Mouse (Mus musculus) stomach, embryonic 16.5 days (tissue): ENCODE data around the gene Gmeb1. TPM values are rescaled to one million over a fixed set of nuclear protein-coding genes. Genes with fewer than 3 reads are reported as not detected.

Experiments
- ATAC-seq: fragments of 200-750 bp; cut with Nextera tagmentation; 2 replicates; pipeline ENCODE4 v1.8.0; 2017; ENCODE audit warnings: moderate number of reproducible peaks, moderate TSS enrichment; ENCODE audit not compliant: insufficient read depth, low FRiP score
- H3K27ac ChIP-seq: fragments of 300-500 bp; sonication (generic); 2 replicates; pipeline ENCODE4 v1.5.1; 2014; ENCODE audit warnings: low read length
- H3K27me3 ChIP-seq: fragments of 300-500 bp; sonication (generic); 2 replicates; pipeline ENCODE4 v1.6.1; 2014; ENCODE audit warnings: low read length, control low read depth, mixed read lengths; ENCODE audit not compliant: control insufficient read depth, insufficient read depth
- H3K36me3 ChIP-seq: fragments of 300-500 bp; sonication (generic); 2 replicates; pipeline ENCODE4 v1.6.1; 2014; ENCODE audit warnings: low read length; ENCODE audit not compliant: control insufficient read depth, insufficient read depth
- H3K4me1 ChIP-seq: fragments of 300-500 bp; sonication (generic); 2 replicates; pipeline ENCODE4 v1.6.1; 2014; ENCODE audit warnings: low read length, control low read depth, mixed read lengths; ENCODE audit not compliant: control insufficient read depth, insufficient read depth
- H3K4me2 ChIP-seq: fragments of 300-500 bp; sonication (generic); 2 replicates; pipeline ENCODE4 v1.6.1; 2014; ENCODE audit warnings: low read depth, low read length, mixed read lengths
- H3K4me3 ChIP-seq: fragments of 300-500 bp; sonication (generic); replicated peaks from 2 replicates; pipeline ENCODE4 v1.5.1; 2014; ENCODE audit warnings: mild to moderate bottlenecking, low read length
- H3K9ac ChIP-seq: fragments of 300-500 bp; sonication (generic); 2 replicates; pipeline ENCODE4 v1.6.1; 2014; ENCODE audit warnings: low read length
- H3K9me3 ChIP-seq: fragments of 300-500 bp; sonication (generic); replicated peaks from 2 replicates; pipeline ENCODE4 v1.6.1; 2016; ENCODE audit warnings: low read length, control low read depth; ENCODE audit not compliant: control insufficient read depth
- WGBS: fragments of 180-500 bp; shearing (Covaris S2); extraction: QIAGEN DNeasy Blood & Tissue Kit; methylation state at CpG from one replicate; pipeline ENCODE4 v1.1.7; 2014; 5-methylcytosine and 5-hydroxymethylcytosine counted together
- polyA plus RNA-seq: library from polyadenylated mRNA; unstranded; fragments of >200 nt; fragmentation: Nextera tagmentation; extraction: Ambion mirVana; gene quantifications from 2 replicates; pipeline ENCODE4 v1.2.1, GENCODE M21; 2015

Gene Gmeb1
- polyA plus RNA-seq, 1 experiment from 2014 or later: 25.6 TPM

GRCm38 (mm10) chr4:132214847-132215246, 46.6 kb downstream of the Gmeb1 start:
- Histone ChIP-seq H3K27ac (peak overlapping the region; percentile 14; the same call in 1 of the 2 replicates), H3K4me1 (peaks cover 12% of the 10 kb centered on the region), H3K4me2 (no peak overlapping the region), H3K27me3 (no peaks in the 10 kb centered on the region), H3K9me3 (no peaks in the 10 kb centered on the region), H3K36me3 (0 out of 2 replicates have a peak, but pooled peaks cover 2% of the 10 kb centered on the region), H3K9ac (no peak overlapping the region), H3K4me3 (no peak overlapping the region)
- 63% methylated on average over 4 of the region's 4 CpGs for WGBS
- no peak for ATAC-seq

- peak; percentile 98 for ATAC-seq
- Histone ChIP-seq H3K4me3 (peak within 1 kb of the TSS; percentile 97), H3K27ac (peak within 1 kb of the TSS; percentile 94), H3K27me3 (no peaks in the 10 kb centered on the region), H3K4me1 (peaks cover 17% of the 10 kb centered on the region), H3K9ac (peak within 1 kb of the TSS; percentile 99), H3K9me3 (no peaks in the 10 kb centered on the region), H3K4me2 (peak within 1 kb of the TSS; percentile 71), H3K36me3 (peaks cover 6% of the 10 kb centered on the region; the same call in 1 of the 2 replicates)
- WGBS: 1% methylated on average over 78 of the region's 78 CpGs
Observed at GRCm38 (mm10) chr4:132211953-132212734, 49.3 kb downstream of the Gmeb1 start, which contains the start of gene Ythdf2. Gene Ythdf2 (minus strand): TSS chr4:132212303.

- under 1% methylated on average over 86 of the region's 89 CpGs for WGBS
- H3K27me3 ChIP-seq: no peaks in the 10 kb centered on the region
- H3K4me3 ChIP-seq: peak overlapping the region; percentile 97
- peak; percentile 79 for ATAC-seq
- H3K27ac ChIP-seq: peak overlapping the region; percentile 94
- H3K4me2 ChIP-seq: peak overlapping the region; percentile 71
- peaks cover 8% of the 10 kb centered on the region; the same call in 1 of the 2 replicates for H3K36me3 ChIP-seq
- H3K9ac ChIP-seq: peak overlapping the region; percentile 99
- peaks cover 17% of the 10 kb centered on the region for H3K4me1 ChIP-seq
- no peaks in the 10 kb centered on the region for H3K9me3 ChIP-seq
Observed at GRCm38 (mm10) chr4:132211091-132211942, 50.1 kb downstream of the Gmeb1 start.

- no peaks in the 10 kb centered on the region for H3K9me3 ChIP-seq
Observed at GRCm38 (mm10) chr4:132210325-132210724, 51.1 kb downstream of the Gmeb1 start.

GRCm38 (mm10) chr4:132209299-132209698, 52.1 kb downstream of the Gmeb1 start:
- Histone ChIP-seq H3K4me2 (peak overlapping the region; percentile 11; the same call in 1 of the 2 replicates), H3K4me3 (no peak overlapping the region), H3K4me1 (peaks cover 17% of the 10 kb centered on the region), H3K9me3 (no peaks in the 10 kb centered on the region), H3K27ac (no peak overlapping the region), H3K36me3 (peaks cover 11% of the 10 kb centered on the region; the same call in 1 of the 2 replicates), H3K9ac (no peak overlapping the region; the same call in 1 of the 2 replicates), H3K27me3 (no peaks in the 10 kb centered on the region)
- WGBS: 80% methylated on average over 2 of the region's 2 CpGs
- ATAC-seq: no peak

More at GRCm38 (mm10) chr4:132210325-132210724, 51.1 kb downstream of the Gmeb1 start:
- Histone ChIP-seq H3K27ac (no peak overlapping the region), H3K9ac (peak overlapping the region; percentile 99), H3K36me3 (peaks cover 8% of the 10 kb centered on the region; the same call in 1 of the 2 replicates), H3K27me3 (no peaks in the 10 kb centered on the region), H3K4me2 (peak overlapping the region; percentile 71), H3K4me3 (peak overlapping the region; percentile 97), H3K4me1 (peaks cover 17% of the 10 kb centered on the region)
- no peak for ATAC-seq
- 12% methylated on average over 2 of the region's 2 CpGs for WGBS

- Histone ChIP-seq H3K9ac (no peak overlapping the region), H3K4me1 (peaks cover 22% of the 10 kb centered on the region), H3K4me2 (no peak overlapping the region), H3K27ac (no peak overlapping the region), H3K4me3 (no peak overlapping the region), H3K36me3 (peaks cover 22% of the 10 kb centered on the region; the same call in 1 of the 2 replicates), H3K27me3 (no peaks in the 10 kb centered on the region), H3K9me3 (no peaks in the 10 kb centered on the region)
- 70% methylated on average over 4 of the region's 4 CpGs for WGBS
- no peak for ATAC-seq
Observed at GRCm38 (mm10) chr4:132207280-132207679, 54.1 kb downstream of the Gmeb1 start.

GRCm38 (mm10) chr4:132198771-132199170, 62.6 kb downstream of the Gmeb1 start:
- ATAC-seq: no peak
- no peaks in the 10 kb centered on the region for H3K9me3 ChIP-seq
- H3K27ac ChIP-seq: no peak overlapping the region

GRCm38 (mm10) chr4:132198285-132198712, 63.1 kb downstream of the Gmeb1 start:
- H3K27ac ChIP-seq: no peak overlapping the region; the same call in 1 of the 2 replicates
- 37% methylated on average over 4 of the region's 4 CpGs for WGBS
- no peak overlapping the region for H3K4me3 ChIP-seq
- peaks cover 3% of the 10 kb centered on the region for H3K36me3 ChIP-seq
- no peak overlapping the region for H3K4me2 ChIP-seq
- H3K9me3 ChIP-seq: no peaks in the 10 kb centered on the region
- H3K27me3 ChIP-seq: no peaks in the 10 kb centered on the region
- ATAC-seq: peak; percentile 84
- H3K9ac ChIP-seq: no peak overlapping the region
- H3K4me1 ChIP-seq: peaks cover 24% of the 10 kb centered on the region

More at GRCm38 (mm10) chr4:132198771-132199170, 62.6 kb downstream of the Gmeb1 start:
- peaks cover 6% of the 10 kb centered on the region for H3K36me3 ChIP-seq
- H3K4me3 ChIP-seq: no peak overlapping the region
- no peak overlapping the region for H3K9ac ChIP-seq
- H3K4me2 ChIP-seq: no peak overlapping the region
- no peaks in the 10 kb centered on the region for H3K27me3 ChIP-seq
- peaks cover 26% of the 10 kb centered on the region for H3K4me1 ChIP-seq
